Mouse (Mus musculus) right cerebral cortex, adult 2 months (tissue): ENCODE data around the gene Hnrnpdl.

Source experiments
- DNase-seq, 2 experiments: peaks; one replicate each; pipeline ENCODE4 v3.0.0; 2021 to 2022; ENCODE audit warnings: low spot score in 2 of 2

The Hnrnpdl gene

GRCm38 (mm10) chr5:100005896-100006295 lies 33.6 kb downstream of the Hnrnpdl start:
- DNase-seq: no peak

GRCm38 (mm10) chr5:100005431-100005830 lies 34.0 kb downstream of the Hnrnpdl start:
- no peak for DNase-seq

GRCm38 (mm10) chr5:100003895-100004294 lies 35.6 kb downstream of the Hnrnpdl start:
- DNase-seq: no peak

GRCm38 (mm10) chr5:100000500-100000899 lies 39.0 kb downstream of the Hnrnpdl start:
- no peak for DNase-seq

- DNase-seq: no peak
These were observed 39.4 kb downstream of the Hnrnpdl start for GRCm38 (mm10) chr5:100000048-100000447.

GRCm38 (mm10) chr5:99994680-99995079 lies 44.8 kb downstream of the Hnrnpdl start:
- no peak for DNase-seq

- no peak for DNase-seq
These were observed 45.3 kb downstream of the Hnrnpdl start for GRCm38 (mm10) chr5:99994166-99994565.
